Mouse (Mus musculus) v-Abl transformed pro-B cells (cell line): Measurements from ENCODE around the gene Mns1.

Source experiments
- in situ Hi-C, 2 experiments: fragments of 400-800 bp; cut with MboI; formaldehyde crosslinking; loops; one replicate each; pipeline ENCODE4 v1.15.1; 2025; ENCODE audit not compliant: unreplicated experiment in 2 of 2

The Mns1 gene

DNA sequence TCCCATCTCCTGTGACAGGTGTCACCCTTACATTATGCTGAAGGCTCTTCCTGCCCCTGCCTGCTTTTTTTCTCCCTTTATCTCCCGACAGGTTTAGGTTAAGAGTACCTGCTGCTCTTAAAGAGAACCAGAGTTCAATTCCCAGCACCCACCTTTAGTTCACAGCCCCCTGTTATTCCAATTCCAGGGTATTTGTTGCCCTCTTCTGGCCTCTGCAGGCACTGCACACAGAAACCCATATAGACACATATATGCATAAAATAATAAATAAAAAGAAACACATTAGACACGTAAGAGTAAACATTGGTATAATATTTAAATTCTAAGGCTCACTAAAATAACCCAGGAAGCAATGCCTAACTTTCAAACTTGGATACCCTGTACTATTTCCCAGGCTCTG is 15.1 kb upstream of the Mns1 start:
- in situ Hi-C loops = loop anchor here in 1 of 2 experiments (25.0 kb wide), 1 partner anchor 460 kb away; no protein-coding TSS in a partner anchor

DNA sequence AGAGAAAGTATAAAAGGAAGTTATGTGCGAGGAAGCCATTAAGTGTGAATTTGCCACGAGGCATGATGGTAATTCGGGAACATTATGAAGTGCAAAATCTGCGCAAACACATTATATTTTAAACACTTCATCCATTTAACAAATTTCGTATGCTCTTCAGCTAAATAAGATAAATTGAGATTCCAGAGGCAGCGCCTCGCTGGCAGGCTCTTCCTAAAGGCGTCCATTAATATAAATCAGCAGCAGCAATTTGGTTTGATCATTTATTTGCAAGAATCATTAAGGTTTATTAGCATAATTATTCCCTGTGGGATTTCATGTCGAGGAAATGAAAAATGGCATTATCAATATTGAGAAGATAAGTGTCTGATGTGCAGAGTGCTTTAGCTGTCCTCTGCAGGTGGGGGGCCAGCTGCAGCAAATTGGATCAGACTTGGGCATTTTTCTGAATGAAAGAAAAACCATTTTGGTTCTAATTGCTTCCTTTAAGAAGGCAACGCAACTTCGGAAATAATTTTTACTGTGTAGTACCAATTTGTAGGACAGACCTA is 12.4 kb upstream of the Mns1 start:
- in situ Hi-C loops = no loop called here

GRCm38 (mm10) chr9:72427861-72428260 is 9.9 kb upstream of the Mns1 start:
- in situ Hi-C loops = no loop called here

- in situ Hi-C loops = no loop called here
These were observed 2.9 kb upstream of the Mns1 start for GRCm38 (mm10) chr9:72434876-72435275.

DNA sequence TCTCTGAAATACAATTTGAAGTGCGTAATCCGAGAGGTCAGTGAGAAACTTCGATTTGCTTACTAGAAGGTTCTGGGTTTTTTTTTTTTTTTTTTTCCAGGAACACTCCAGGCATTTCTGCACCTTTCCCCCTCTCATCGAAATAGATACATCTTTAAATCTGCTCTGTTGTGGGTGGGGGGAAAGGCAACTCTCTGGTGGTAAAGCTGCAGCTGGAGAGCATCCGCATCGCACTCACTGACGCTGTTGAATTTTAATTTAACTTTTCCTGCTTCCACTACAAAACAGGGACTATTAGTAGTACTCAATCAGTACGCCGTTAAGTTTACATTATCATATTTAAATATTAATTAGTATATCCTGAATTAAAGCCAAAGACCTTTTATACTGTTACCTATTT is 938 bp downstream of the Mns1 start:
- in situ Hi-C loops = no loop called here

- in situ Hi-C loops = no loop called here
These were observed 2.5 kb downstream of the Mns1 start for GRCm38 (mm10) chr9:72440358-72440757.

GRCm38 (mm10) chr9:72440948-72441926 is 3.4 kb downstream of the Mns1 start:
- in situ Hi-C loops = no loop called here

DNA sequence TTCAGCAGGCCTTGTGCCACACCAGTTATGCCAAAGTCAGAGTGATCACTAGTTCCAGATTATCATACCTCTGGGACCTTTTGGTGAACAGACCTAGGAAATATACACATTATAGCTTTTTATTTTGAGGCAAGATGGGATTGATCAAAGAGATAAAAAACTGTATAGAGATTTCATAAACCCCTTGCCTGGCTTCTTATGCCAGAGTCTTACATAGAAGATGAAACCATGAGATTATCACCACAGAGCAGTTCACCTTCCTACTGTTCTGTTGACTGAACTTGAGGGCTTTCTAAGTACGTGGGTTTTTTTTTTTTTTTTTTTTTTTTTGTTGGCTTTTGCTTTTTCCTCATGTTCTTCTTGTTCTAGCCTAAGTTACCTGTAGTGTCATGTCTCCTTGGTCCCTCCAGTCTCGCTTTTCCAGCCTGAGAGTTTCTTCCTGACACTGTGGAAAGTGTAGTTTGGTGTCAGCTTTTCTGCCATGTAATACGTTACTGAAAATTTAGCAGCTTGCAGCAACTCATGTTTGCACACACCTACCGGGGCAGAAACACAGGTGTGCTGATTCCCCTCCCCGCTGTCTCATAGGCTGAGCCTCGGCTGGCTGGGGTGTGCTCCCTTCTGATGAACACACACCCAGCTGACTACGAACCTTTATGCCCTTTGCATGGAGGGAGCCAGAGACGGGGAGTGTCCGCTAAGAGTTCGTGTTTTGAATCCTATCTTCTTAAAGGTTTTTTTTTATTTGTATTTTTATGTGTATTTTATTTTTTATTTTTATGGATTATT is 4.3 kb downstream of the Mns1 start:
- in situ Hi-C loops = no loop called here

DNA sequence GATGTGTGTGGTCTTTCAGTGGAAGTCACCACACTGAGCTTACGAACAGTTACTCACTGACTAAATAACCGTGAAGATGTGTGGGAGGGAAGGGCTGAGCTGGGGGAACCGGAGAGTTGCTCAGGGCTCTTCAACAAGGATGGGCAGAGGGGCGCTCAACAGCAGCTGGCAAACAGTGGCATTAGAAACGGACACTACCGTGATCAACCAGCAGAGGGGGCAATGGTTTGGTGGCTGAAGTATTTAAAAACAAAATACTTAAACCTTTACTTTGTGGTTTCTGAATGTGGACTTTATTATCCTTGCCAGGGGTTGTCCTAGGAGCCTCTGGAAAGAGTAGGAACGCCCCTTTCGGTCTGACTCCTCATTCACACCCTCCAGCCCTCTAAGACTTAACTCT is 10.2 kb downstream of the Mns1 start:
- in situ Hi-C loops = no loop called here

DNA sequence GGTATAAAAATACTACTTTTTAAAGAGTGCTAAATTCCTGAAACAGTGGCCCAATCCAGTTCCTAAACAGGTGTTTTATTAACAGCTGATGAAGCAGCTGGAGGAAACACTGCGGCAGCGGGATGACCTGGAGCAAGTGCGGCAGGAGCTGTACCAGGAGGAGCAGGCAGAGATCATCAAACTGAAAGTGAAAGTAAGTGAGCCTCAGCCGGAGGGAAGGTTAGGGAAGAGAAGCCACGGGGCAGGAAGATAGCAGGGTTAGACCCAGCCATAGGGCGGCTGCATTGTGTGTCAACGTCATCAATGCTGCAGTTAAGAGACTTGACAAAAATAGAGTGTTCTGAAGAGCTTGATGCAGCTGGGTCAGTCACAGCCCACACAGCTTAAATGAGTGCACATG is 11.6 kb downstream of the Mns1 start:
- in situ Hi-C loops = no loop called here

- in situ Hi-C loops = loop anchor here in 1 of 2 experiments (25.0 kb wide), 1 partner anchor 437 kb away; no protein-coding TSS in a partner anchor
These were observed 12.0 kb downstream of the Mns1 start for GRCm38 (mm10) chr9:72449841-72450240.

GRCm38 (mm10) chr9:72450363-72450762 is 12.6 kb downstream of the Mns1 start:
- in situ Hi-C loops = loop anchor here in 1 of 2 experiments (25.0 kb wide), 1 partner anchor 437 kb away; no protein-coding TSS in a partner anchor

GRCm38 (mm10) chr9:72451111-72451510 is 13.3 kb downstream of the Mns1 start:
- in situ Hi-C loops = loop anchor here in 1 of 2 experiments (25.0 kb wide), 1 partner anchor 436 kb away; no protein-coding TSS in a partner anchor

DNA sequence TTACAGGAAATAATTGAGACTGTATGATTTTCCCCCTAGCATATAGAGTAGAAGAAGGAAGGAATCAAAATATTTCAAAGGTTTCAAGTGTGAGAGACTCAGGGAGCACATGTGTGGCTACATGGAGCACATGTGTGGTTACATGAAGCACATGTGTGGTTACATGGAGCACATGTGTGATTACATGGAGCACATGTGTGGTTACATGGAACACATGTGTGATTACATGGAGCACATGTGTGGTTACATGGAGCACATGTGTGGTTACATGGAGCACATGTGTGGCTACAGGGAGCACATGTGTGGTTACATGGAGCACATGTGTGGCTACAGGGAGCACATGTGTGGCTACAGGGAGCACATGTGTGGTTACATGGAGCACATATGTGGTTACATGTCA is 16.5 kb downstream of the Mns1 start:
- in situ Hi-C loops = loop anchor here in 1 of 2 experiments (25.0 kb wide), 1 partner anchor 433 kb away; no protein-coding TSS in a partner anchor

DNA sequence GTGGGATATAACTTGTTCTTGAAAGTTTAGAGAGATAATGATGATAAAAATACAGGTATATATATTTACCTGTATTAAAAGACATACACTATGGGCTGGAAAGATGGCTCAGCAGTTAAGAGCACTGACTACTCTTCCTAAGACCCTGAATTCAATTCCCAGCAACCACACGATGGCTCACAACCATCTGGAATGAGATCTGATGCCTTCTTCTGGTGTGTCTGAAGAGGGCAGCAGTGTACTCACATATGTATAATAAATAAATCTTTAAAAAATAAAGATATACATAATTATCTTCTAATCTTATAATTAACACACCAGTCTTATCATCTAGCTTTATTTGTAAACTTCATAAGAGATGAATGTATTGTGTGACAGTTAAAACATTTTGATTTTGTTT is 18.6 kb downstream of the Mns1 start:
- in situ Hi-C loops = loop anchor here (5.0 to 25.0 kb wide), 3 partner anchors 136 to 431 kb away; no protein-coding TSS in a partner anchor

- in situ Hi-C loops = loop anchor here (5.0 to 25.0 kb wide), 3 partner anchors 134 to 429 kb away; no protein-coding TSS in a partner anchor
These were observed 20.4 kb downstream of the Mns1 start for GRCm38 (mm10) chr9:72458233-72458632.

DNA sequence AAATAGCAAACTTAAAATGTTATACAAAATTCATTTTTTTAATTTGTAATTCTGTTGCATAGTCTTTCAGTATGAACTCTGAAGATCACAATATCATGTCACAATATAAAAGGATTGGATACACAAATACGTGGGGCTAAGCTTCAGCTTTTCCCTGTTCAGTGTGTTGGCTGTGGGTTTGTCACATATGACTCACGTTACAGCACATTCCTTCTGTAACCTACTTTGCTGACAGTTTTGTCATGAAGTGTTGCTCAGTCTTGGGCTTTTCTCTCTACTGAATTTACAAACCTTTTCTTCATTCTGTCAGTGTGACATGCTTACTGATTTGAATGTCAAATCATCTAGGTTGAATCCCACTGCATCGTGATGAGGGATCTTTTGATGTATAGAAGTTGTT is 21.9 kb downstream of the Mns1 start:
- in situ Hi-C loops = loop anchor here (5.0 to 25.0 kb wide), 5 partner anchors 68 to 428 kb away; no protein-coding TSS in a partner anchor

GRCm38 (mm10) chr9:72460767-72461166 is 23.0 kb downstream of the Mns1 start:
- in situ Hi-C loops = loop anchor here (5.0 to 25.0 kb wide), 4 partner anchors 67 to 427 kb away; no protein-coding TSS in a partner anchor

DNA sequence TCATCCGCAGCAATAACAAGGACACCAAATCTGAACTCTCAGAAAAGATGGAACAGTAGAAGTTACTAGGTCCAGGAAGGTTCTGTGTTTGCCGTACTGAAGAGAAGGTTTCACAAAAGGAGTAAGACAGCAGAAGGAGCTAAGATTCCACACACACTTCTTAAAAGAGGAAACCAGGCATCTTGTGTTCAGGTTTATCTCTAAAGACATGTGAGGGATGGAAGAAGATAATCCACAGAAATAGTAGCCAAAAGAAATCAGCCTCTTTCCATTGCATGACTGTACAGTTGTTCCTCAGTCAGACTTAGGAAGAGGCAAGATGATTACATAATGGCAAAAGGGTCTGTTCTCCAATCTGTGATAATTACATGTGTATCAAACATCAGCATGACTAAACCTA is 24.6 kb downstream of the Mns1 start:
- in situ Hi-C loops = loop anchor here (5.0 to 25.0 kb wide), 4 partner anchors 65 to 425 kb away; no protein-coding TSS in a partner anchor

- in situ Hi-C loops = loop anchor here (5.0 to 25.0 kb wide), 4 partner anchors 62 to 422 kb away; no protein-coding TSS in a partner anchor
These were observed 27.0 kb downstream of the Mns1 start for GRCm38 (mm10) chr9:72464806-72465205.
